Mouse (Mus musculus) MEL (cell line): ENCODE results near the gene Wdr61. TPM values are rescaled to one million over a fixed set of nuclear protein-coding genes. Genes with fewer than 3 reads are reported as not detected.
A peak's percentile ranks its signal among the peaks of the same experiment; 100 is the strongest.

Experiments used
- DNase-seq: peaks from one replicate; pipeline ENCODE4 v3.0.0; 2011; ENCODE audit warnings: low read depth, low spot score
- H3K27ac ChIP-seq: 2 replicates; pipeline ENCODE4 v1.5.1; 2012; ENCODE audit warnings: low read depth, mild to moderate bottlenecking, control low read depth, low read length, moderate library complexity; ENCODE audit not compliant: control insufficient read depth
- H3K27me3 ChIP-seq, 2 experiments: fragments of 150-350 bp in 1 of 2; sonication (generic) in 1 of 2; 2 replicates each; pipeline ENCODE4 v1.6.1; 2012; ENCODE audit warnings: low read length in 2 of 2, mild to moderate bottlenecking in 2 of 2, improper control_type of control experiment in 1 of 2, moderate library complexity in 1 of 2; ENCODE audit not compliant: insufficient read depth in 2 of 2, control insufficient read depth in 1 of 2
- H3K36me3 ChIP-seq, 2 experiments: 2 replicates each; pipeline ENCODE4 v1.6.1; 2012 to 2014; ENCODE audit warnings: low read length in 2 of 2, improper control_type of control experiment in 1 of 2, inconsistent platforms in 1 of 2, mild to moderate bottlenecking in 1 of 2; ENCODE audit not compliant: insufficient read depth in 2 of 2, control insufficient read depth in 1 of 2
- H3K4me1 ChIP-seq, 2 experiments: fragments of 150-350 bp in 1 of 2; sonication (generic) in 1 of 2; 2 replicates each; pipeline ENCODE4 v1.6.1; 2012; ENCODE audit warnings: low read length in 2 of 2, improper control_type of control experiment in 1 of 2, mild to moderate bottlenecking in 1 of 2; ENCODE audit not compliant: insufficient read depth in 2 of 2, control insufficient read depth in 1 of 2
- H3K4me3 ChIP-seq, 2 experiments: fragments of 150-350 bp in 1 of 2; sonication (generic) in 1 of 2; 2 replicates each; pipeline ENCODE4 v1.5.1; 2012; ENCODE audit warnings: low read depth in 2 of 2, low read length in 2 of 2, mild to moderate bottlenecking in 2 of 2, moderate library complexity in 2 of 2, control low read depth in 1 of 2, improper control_type of control experiment in 1 of 2; ENCODE audit not compliant: control insufficient read depth in 1 of 2, insufficient read depth in 1 of 2
- H3K79me2 ChIP-seq: 2 replicates; pipeline ENCODE4 v1.6.1; 2012; ENCODE audit warnings: mild to moderate bottlenecking, low read length, moderate library complexity; ENCODE audit not compliant: control insufficient read depth, poor library complexity, insufficient read depth
- H3K9ac ChIP-seq: 2 replicates; pipeline ENCODE4 v1.6.1; 2012; ENCODE audit warnings: low read depth, mild to moderate bottlenecking, control low read depth, low read length, moderate library complexity; ENCODE audit not compliant: control insufficient read depth, poor library complexity, severe bottlenecking
- H3K9me3 ChIP-seq: fragments of 150-350 bp; sonication (generic); replicated peaks from 2 replicates; pipeline ENCODE4 v1.6.1; 2012; ENCODE audit warnings: mild to moderate bottlenecking, low read length, improper control_type of control experiment, moderate library complexity; ENCODE audit not compliant: insufficient read depth
- BHLHE40 ChIP-seq: IDR thresholded peaks from 2 replicates; pipeline ENCODE4 v1.6.1; 2012; ENCODE audit warnings: low read depth, mild to moderate bottlenecking, inconsistent platforms, low read length, improper control_type of control experiment, borderline replicate concordance
- CHD1 ChIP-seq: IDR thresholded peaks from 2 replicates; pipeline ENCODE4 v1.6.1; 2012; ENCODE audit warnings: low read depth, mild to moderate bottlenecking, inconsistent platforms, low read length, improper control_type of control experiment
- CHD2 ChIP-seq: IDR thresholded peaks from 2 replicates; pipeline ENCODE4 v1.6.1; 2011; ENCODE audit warnings: low read length, improper control_type of control experiment
- CTCF ChIP-seq, 3 experiments: IDR thresholded peaks in 2 of 3; conservative IDR thresholded peaks in 1 of 3; 2 replicates each; pipeline ENCODE4 v1.5.1; 2011 to 2012; ENCODE audit warnings: low read length in 3 of 3, low read depth in 2 of 3, mild to moderate bottlenecking in 2 of 3, improper control_type of control experiment in 1 of 3, inconsistent platforms in 1 of 3, mixed read lengths in 1 of 3, moderate library complexity in 1 of 3; ENCODE audit not compliant: control insufficient read depth in 1 of 3, insufficient read depth in 1 of 3, poor library complexity in 1 of 3, severe bottlenecking in 1 of 3
- EP300 ChIP-seq, 2 experiments: IDR thresholded peaks; 2 replicates each; pipeline ENCODE4 v1.6.1; 2011; ENCODE audit warnings: improper control_type of control experiment in 2 of 2, low read length in 2 of 2, low read depth in 1 of 2, mild to moderate bottlenecking in 1 of 2
- ETS1 ChIP-seq: IDR thresholded peaks from 2 replicates; pipeline ENCODE4 v1.6.1; 2012; ENCODE audit warnings: low read depth, mild to moderate bottlenecking, inconsistent platforms, low read length, improper control_type of control experiment, moderate library complexity
- GABPA ChIP-seq: IDR thresholded peaks from 2 replicates; pipeline ENCODE4 v1.6.1; 2012; ENCODE audit warnings: low read depth, mild to moderate bottlenecking, inconsistent platforms, low read length, improper control_type of control experiment, moderate library complexity
- GATA1 ChIP-seq: IDR thresholded peaks from 2 replicates; pipeline ENCODE4 v1.6.1; 2011; ENCODE audit warnings: low read depth, low read length, improper control_type of control experiment
- HCFC1 ChIP-seq: IDR thresholded peaks from 2 replicates; pipeline ENCODE4 v1.6.1; 2012; ENCODE audit warnings: low read depth, mild to moderate bottlenecking, inconsistent platforms, low read length, improper control_type of control experiment, moderate library complexity
- KAT2A ChIP-seq: conservative IDR thresholded peaks from 2 replicates; pipeline ENCODE4 v1.6.1; 2012; ENCODE audit warnings: low read depth, low read length, improper control_type of control experiment, inconsistent platforms
- MAFK ChIP-seq: IDR thresholded peaks from 2 replicates; pipeline ENCODE4 v1.6.1; 2011; ENCODE audit warnings: low read depth, mild to moderate bottlenecking, low read length, improper control_type of control experiment, borderline replicate concordance
- MAX ChIP-seq: IDR thresholded peaks from 2 replicates; pipeline ENCODE4 v1.6.1; 2011; ENCODE audit warnings: low read length, improper control_type of control experiment
- MAZ ChIP-seq: IDR thresholded peaks from 2 replicates; pipeline ENCODE4 v1.6.1; 2012; ENCODE audit warnings: low read depth, mild to moderate bottlenecking, inconsistent platforms, low read length, improper control_type of control experiment
- MXI1 ChIP-seq: IDR thresholded peaks from 2 replicates; pipeline ENCODE4 v1.6.1; 2011; ENCODE audit warnings: mild to moderate bottlenecking, low read depth, low read length, improper control_type of control experiment
- MYC ChIP-seq: IDR thresholded peaks from 2 replicates; pipeline ENCODE4 v1.6.1; 2011; ENCODE audit warnings: low read depth, mild to moderate bottlenecking, low read length, improper control_type of control experiment, moderate library complexity
- NELFE ChIP-seq: IDR thresholded peaks from 2 replicates; pipeline ENCODE4 v1.6.1; 2011; ENCODE audit warnings: low read depth, low read length, improper control_type of control experiment
- NRF1 ChIP-seq: IDR thresholded peaks from 2 replicates; pipeline ENCODE4 v1.6.1; 2014; ENCODE audit warnings: low read depth, mild to moderate bottlenecking, inconsistent platforms, low read length, improper control_type of control experiment, moderate library complexity; ENCODE audit not compliant: poor library complexity, insufficient read depth, severe bottlenecking
- POLR2A ChIP-seq, 2 experiments: IDR thresholded peaks; 2 replicates each; pipeline ENCODE4 v1.6.1; 2011 to 2012; ENCODE audit warnings: low read length in 2 of 2, mild to moderate bottlenecking in 2 of 2, control low read depth in 1 of 2, improper control_type of control experiment in 1 of 2, low read depth in 1 of 2, moderate library complexity in 1 of 2; ENCODE audit not compliant: control insufficient read depth in 1 of 2, insufficient read depth in 1 of 2, poor library complexity in 1 of 2
- RAD21 ChIP-seq: IDR thresholded peaks from 2 replicates; pipeline ENCODE4 v1.6.1; 2011; ENCODE audit warnings: mild to moderate bottlenecking, low read depth, low read length, improper control_type of control experiment
- SIN3A ChIP-seq: IDR thresholded peaks from 2 replicates; pipeline ENCODE4 v1.6.1; 2012; ENCODE audit warnings: low read length, improper control_type of control experiment, inconsistent platforms
- SMC3 ChIP-seq: IDR thresholded peaks from 2 replicates; pipeline ENCODE4 v1.6.1; 2011; ENCODE audit warnings: low read depth, low read length, improper control_type of control experiment
- TAL1 ChIP-seq: IDR thresholded peaks from 2 replicates; pipeline ENCODE4 v1.6.1; 2012; ENCODE audit warnings: mild to moderate bottlenecking, inconsistent platforms, low read length, moderate library complexity, mixed read lengths
- TBP ChIP-seq: IDR thresholded peaks from 2 replicates; pipeline ENCODE4 v1.8.0; 2011; ENCODE audit warnings: low read depth, low read length, improper control_type of control experiment
- TCF12 ChIP-seq: IDR thresholded peaks from 2 replicates; pipeline ENCODE4 v1.6.1; 2014; ENCODE audit warnings: low read depth, mild to moderate bottlenecking, inconsistent platforms, low read length, improper control_type of control experiment, moderate library complexity
- ZKSCAN1 ChIP-seq: IDR thresholded peaks from 2 replicates; pipeline ENCODE4 v1.6.1; 2012; ENCODE audit warnings: low read depth, mild to moderate bottlenecking, inconsistent platforms, low read length, improper control_type of control experiment, moderate library complexity
- ZNF384 ChIP-seq: IDR thresholded peaks from 2 replicates; pipeline ENCODE4 v1.6.1; 2012; ENCODE audit warnings: low read depth, mild to moderate bottlenecking, inconsistent platforms, low read length, improper control_type of control experiment
- polyA plus RNA-seq, 2 experiments: library from polyadenylated mRNA; stranded (reverse) in 1 of 2; unstranded in 1 of 2; fragments of >175 nt in 1 of 2; fragments of >200 nt in 1 of 2; gene quantifications; 2 replicates each; pipeline versions ENCODE4 v1.2.1 to v1.2.4; 2012; ENCODE audit warnings: low replicate concordance in 2 of 2, low read depth in 1 of 2; ENCODE audit not compliant: insufficient read length in 2 of 2, insufficient read depth in 1 of 2, missing spikeins in 1 of 2
- total RNA-seq: library from RNA; depleted of rRNA; stranded (reverse); fragments of 300-350 nt; gene quantifications from 2 replicates; pipeline ENCODE4 v1.2.3, GENCODE M21; 2012

Wdr61 gene
- total and polyA plus RNA-seq, 3 experiments, result 182 to 217 TPM; not detected in 1

DNA sequence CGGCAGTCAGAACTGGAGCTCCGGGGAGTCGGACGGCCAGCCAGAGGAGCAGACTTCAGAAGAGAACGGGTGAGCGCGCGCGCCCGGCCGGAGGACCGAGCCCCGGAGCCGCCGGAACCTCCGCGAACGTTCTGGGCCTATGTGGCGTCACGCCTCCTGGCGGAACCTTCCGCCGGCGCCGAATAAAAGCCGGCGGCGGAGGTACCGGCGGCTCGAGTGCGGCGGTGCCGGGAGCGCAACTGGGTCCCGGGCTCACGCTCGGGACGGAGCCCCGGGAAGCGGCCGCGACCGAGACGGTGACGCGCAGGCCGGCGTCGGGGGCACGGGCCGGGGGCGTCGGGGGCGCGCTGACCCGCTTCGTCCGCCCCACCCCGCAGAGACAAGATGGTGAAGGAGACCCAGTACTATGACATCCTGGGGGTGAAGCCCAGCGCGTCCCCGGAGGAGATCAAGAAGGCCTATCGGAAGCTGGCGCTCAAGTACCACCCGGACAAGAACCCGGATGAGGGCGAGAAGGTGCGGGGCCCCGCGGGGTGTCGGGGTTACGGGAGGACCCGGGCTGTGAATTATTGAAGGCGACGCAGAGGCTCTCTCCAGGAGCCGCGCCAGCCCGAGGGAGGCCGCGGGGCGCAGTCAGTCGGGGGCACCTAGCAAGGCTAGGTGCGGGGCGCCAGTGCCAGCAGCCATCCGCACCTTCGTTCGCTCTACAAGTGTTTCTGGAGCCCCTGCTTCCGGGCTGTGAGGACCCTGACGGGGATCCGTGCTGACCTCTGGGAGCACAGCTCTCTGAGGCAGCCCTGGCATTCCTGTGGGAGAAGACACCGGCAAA, 34.8 kb downstream of the Wdr61 start (continued):
- TF ChIP-seq POLR2A (IDR thresholded peaks at IDR 0.05; ENCODE audit: control insufficient read depth in 1 of 2, insufficient read depth in 1 of 2, low read depth in 1 of 2, low read length in 2 of 2, poor library complexity in 1 of 2), result peak; percentile 66 to 88; a peak in 3 of 4 replicates
- peak; percentile 72 for TF ChIP-seq TBP
- TF ChIP-seq SIN3A, result 0 out of 2 replicates have a peak, but pooled peaks have one; percentile 2
- no peak for TF ChIP-seq ZKSCAN1

DNA sequence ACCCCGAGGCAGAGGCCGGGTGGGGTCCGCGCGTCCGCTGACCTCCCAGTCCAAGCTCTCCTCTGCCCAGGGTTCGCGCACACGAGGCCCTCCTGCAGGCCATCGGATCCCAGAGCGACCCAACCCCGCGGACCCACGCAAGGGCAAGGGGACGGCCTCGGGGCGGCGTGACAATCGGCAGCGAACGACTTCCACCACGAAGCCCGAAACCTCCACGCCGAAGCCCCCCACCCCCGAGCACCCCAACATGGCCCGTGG, 35.3 kb downstream of the Wdr61 start:
- Histone ChIP-seq H3K9ac (peak overlapping the region; percentile 95), H3K27ac (peak overlapping the region; percentile 25), H3K4me1 (peaks cover 29 to 46% of the 10 kb centered on the region in 2 experiments), H3K79me2 (peaks cover 28% of the 10 kb centered on the region), H3K36me3 (peaks cover 0 to 42% of the 10 kb centered on the region in 2 experiments; a peak in 2 of 4 replicates), H3K9me3 (no peaks in the 10 kb centered on the region), H3K27me3 (no peaks in the 10 kb centered on the region), H3K4me3 (peak overlapping the region; percentile 78 to 86)
- no peak for TF ChIP-seq MAFK
- TF ChIP-seq MAX, result 0 out of 2 replicates have a peak, but pooled peaks have one; percentile 14
- no peak for DNase-seq

DNA sequence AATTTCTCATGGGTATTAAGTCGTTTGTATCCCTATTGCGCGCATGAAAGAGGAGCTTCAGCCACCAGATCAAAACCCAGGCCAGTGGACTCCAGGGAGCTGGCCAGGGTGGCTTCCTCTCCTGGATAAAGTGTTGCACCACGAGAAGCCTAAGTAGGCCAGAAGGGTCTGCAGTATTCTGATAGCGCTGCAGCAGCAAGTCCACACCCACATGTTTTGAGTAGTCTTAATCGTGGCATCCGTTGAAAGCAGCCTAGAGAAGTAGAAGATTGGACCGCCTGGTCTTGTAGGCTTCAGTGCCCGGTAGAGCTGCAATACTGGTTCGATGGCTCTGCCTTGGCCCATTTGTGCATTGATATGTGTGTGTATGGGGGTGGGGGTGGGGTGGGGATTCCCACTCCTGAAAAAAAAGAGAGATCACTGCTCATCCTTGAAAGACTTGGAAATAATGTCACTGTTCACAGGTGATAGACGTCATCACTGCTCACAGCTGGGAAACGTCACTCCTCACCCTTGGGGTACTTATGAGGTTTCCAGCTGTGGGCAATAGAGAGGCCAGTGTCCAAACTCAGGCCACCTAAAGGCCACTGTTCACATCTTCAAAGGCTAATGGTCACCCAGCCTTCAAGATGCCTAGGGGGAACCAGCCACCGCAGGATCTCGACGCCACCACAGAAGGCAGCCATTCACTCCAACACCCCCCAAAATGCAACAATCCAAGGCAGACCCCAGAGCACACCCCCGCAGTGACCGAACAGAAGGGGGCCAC, 35.8 kb downstream of the Wdr61 start, which contains the start of gene Dnaja4:
TSS of gene Dnaja4 (plus strand) at position 556 of the 769 bp plus-strand sequence.
- H3K4me3 ChIP-seq, result peak within 1 kb of the TSS; percentile 78 to 86
- TF ChIP-seq CHD1 (no peak), CHD2 (no peak), NRF1 (no peak), HCFC1 (peak; percentile 18; the same call in 1 of the 2 replicates), GATA1 (peak; percentile 67), ZNF384 (0 out of 2 replicates have a peak, but pooled peaks have one; percentile 23), TCF12 (peak; percentile 86), CTCF (IDR thresholded peaks at IDR 0.05 in 2 of 3, conservative IDR thresholded peaks at IDR 0.05 in 1 of 3; ENCODE audit: control insufficient read depth in 1 of 3, insufficient read depth in 1 of 3, low read depth in 2 of 3, low read length in 3 of 3, poor library complexity in 1 of 3, severe bottlenecking in 1 of 3) (no peak), NELFE (no peak; the same call in 1 of the 2 replicates), RAD21 (no peak), MAZ (no peak), SIN3A (peak; percentile 88), ETS1 (no peak), GABPA (no peak), MXI1 (peak; percentile 85), MAX (peak; percentile 81), BHLHE40 (no peak), TBP (no peak), EP300 (IDR thresholded peaks at IDR 0.05; ENCODE audit: low read depth in 1 of 2, low read length in 2 of 2) (peak; percentile 67 to 84), SMC3 (no peak), MYC (0 out of 2 replicates have a peak, but pooled peaks have one; percentile 57), TAL1 (peak; percentile 92), KAT2A (no peak)

More for the DNA sequence above, 35.8 kb downstream of the Wdr61 start, which contains the start of gene Dnaja4:
- H3K27me3 ChIP-seq, result no peaks in the 10 kb centered on the region
- peak; percentile 88 for DNase-seq
- peak within 1 kb of the TSS; percentile 95 for H3K9ac ChIP-seq
- H3K36me3 ChIP-seq, result peaks cover 0 to 37% of the 10 kb centered on the region in 2 experiments; a peak in 2 of 4 replicates
- no peaks in the 10 kb centered on the region for H3K9me3 ChIP-seq
- H3K79me2 ChIP-seq, result peaks cover 28% of the 10 kb centered on the region
- H3K27ac ChIP-seq, result peak within 1 kb of the TSS; percentile 25
- peaks cover 23 to 41% of the 10 kb centered on the region in 2 experiments for H3K4me1 ChIP-seq
